Mouse (Mus musculus) embryo, embryonic 11.5 days (tissue): ENCODE data around the gene Olfm4.

Experiments
- DNase-seq: peaks from one replicate; pipeline ENCODE4 v3.0.0-alpha.2; 2012; ENCODE audit warnings: low read depth, low spot score

The Olfm4 gene

DNA sequence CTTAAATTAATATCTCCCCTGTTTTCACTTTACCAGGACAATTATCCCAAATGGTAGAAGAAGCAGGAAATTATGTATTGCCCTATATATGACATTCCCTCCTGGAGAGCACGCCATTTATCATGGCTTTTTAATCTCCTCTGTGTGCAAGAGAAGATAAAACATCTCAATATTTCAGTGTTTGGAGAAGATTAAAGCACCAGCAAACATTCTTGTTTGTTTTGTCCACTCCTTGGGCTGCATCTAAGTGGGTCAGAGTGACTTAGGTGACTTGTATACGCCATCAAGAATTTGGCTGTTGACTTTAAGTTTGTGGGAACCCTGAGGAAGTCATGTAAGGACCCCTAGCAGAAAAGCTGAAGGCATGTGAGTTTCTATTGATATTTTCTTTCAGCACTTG is at the start of gene Olfm4:
Gene Olfm4 (plus strand): TSS at position 301 of the 400 bp plus-strand sequence.
- no peak for DNase-seq

DNA sequence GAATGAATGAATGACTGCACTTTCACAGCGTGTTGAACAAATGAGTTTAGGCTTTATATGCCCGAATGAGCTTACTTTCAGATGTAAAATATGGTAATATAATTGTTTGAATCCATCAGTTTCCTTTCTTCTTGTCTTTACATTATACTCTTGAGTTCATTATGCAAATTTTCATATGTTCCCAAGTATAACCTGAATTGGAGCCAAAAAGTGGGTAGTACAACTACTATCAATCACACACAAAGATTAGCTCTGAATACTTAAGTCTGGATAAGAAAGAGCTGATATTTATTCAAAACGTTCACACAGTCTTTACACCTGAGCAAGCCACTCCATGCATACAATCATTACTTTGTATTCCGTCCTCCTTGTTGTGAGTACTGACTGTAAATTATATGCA is 49.5 kb upstream of the Olfm4 start:
- no peak for DNase-seq

DNA sequence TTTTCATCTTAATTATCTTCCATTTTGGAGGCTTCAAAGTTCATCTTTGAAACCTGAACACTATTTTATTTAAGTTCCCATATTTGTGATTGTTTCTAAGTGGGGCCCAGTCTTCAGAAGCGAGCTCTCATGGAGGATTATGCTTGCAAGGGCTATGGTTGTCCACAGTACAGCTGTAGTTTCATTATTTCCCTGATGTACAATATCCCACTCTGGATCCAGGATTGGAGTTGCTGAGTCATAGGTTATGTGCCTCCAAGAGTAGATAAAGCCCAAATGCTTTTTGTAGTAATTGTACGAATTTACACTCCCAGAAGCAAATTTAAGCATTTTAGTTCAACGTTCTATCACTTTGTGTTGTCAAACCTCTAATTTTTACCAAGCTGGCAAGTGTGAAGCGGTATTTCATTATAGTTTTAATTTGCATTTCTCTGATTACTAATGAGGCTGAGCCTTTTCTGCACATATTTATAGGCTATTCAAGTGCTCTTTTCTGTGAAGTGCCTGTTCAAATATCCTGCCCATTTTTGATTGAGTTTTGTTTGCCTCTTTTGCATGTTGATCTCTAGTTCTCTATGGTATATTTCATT is 46.9 kb upstream of the Olfm4 start:
- DNase-seq: no peak

DNA sequence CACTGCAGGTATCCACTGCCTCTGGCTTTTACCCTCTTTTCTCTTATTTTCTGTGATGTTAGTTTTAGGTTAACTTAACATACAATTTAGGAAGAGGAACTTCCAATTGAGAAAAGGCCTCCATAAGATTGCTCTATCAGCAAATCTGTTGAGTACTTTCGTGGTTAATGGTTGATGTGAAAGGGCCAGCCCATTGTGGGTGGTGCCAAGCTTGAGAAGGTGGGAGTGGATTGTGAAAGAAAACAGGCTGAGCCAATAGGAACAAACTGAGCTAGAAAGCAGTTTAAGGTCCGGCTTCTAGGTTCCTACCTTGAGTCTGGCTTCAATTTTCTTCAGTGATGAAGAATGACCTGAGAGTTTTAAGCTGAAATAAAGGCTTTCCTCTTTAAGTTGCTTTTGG is 38.0 kb upstream of the Olfm4 start:
- DNase-seq: no peak

- no peak for DNase-seq
Measured at GRCm38 (mm10) chr14:79955678-79956077, 28.2 kb upstream of the Olfm4 start.

GRCm38 (mm10) chr14:79957789-79958487 is 25.9 kb upstream of the Olfm4 start:
- no peak for DNase-seq

DNA sequence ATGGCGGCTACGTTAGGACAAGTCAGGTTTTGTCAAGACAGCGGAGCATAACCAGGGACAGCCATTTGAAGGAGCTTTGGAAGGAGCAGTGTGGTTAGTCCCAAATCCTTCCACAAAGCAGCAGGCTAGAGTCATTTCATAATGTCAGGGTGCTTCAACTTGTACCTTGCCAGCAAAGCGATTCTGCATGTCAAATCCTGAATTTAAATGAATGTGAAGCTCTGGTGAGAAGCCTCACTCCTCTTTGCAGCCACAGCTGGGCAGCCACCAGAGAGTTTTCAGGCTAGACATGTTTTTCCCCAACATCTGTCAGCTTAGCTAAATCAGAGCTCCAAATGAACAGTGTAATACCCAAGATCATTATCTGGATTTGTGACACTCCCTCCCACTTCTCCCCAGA is 22.7 kb upstream of the Olfm4 start:
- DNase-seq: no peak

DNA sequence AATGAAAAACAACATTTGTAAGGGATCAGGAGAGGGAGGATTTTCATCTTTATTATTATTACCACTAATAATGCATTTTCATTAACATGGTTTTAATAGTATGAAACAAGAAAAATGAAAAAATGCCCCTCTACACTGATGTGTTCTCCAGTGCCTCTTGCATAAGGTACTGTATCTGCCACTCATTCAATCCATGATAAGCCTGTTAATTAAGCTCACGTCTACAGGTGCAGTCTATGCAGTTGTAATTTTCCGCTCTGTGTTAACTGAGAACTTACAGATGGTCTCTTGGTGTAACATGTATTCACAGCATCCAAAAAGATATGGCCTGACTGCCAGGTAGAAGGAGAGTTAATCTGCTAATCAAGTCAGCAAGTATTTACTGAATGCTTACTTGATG is 22.3 kb upstream of the Olfm4 start:
- DNase-seq: no peak

DNA sequence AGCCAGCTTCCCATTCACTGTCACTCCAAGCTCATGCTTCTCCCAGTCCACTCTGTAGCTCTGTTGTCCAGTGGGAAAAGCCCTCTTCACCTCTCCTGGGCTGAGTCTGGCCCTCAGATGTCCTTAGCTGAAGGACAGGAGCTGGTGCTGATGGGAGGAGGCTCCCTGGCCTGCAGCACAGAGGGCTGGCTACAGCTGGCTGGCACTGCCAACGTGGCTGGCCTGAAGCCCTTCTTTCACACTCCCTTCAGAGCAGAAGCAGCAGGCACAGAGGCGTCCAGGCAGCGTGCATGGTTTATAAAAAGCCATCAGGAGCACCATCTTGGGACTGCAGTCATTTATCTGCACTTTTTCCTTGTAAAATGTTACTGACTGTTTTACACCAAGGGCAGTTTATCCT is 13.7 kb upstream of the Olfm4 start:
- DNase-seq: no peak

GRCm38 (mm10) chr14:79970928-79971738 is 12.7 kb upstream of the Olfm4 start:
- peak; percentile 20 for DNase-seq

GRCm38 (mm10) chr14:79981437-79981836 is 2.4 kb upstream of the Olfm4 start:
- DNase-seq: no peak

GRCm38 (mm10) chr14:79985137-79985670 is 1.3 kb downstream of the Olfm4 start:
- no peak for DNase-seq

- DNase-seq: no peak
Measured at GRCm38 (mm10) chr14:79985696-79986095, 1.8 kb downstream of the Olfm4 start.

DNA sequence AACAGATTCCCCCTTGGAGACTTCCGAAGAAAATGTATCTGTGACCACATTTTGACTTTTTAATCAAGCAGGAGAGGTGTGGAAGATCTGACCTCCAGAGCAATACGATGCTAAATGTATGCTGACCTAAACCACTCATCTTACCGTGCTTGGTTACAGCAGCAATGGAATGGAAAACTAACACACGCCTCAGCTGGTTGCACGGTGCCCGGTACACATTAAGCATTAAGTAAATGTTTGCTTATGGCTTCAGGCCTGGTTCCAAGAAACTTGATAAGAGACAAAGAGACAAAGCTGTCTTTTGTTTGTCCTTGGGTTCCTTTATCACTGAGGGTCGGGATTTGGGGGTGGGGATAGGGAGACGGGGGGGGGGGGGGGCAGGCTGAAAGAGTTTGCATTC is 3.0 kb downstream of the Olfm4 start:
- no peak for DNase-seq

GRCm38 (mm10) chr14:79989785-79990184 is 5.9 kb downstream of the Olfm4 start:
- DNase-seq: no peak

DNA sequence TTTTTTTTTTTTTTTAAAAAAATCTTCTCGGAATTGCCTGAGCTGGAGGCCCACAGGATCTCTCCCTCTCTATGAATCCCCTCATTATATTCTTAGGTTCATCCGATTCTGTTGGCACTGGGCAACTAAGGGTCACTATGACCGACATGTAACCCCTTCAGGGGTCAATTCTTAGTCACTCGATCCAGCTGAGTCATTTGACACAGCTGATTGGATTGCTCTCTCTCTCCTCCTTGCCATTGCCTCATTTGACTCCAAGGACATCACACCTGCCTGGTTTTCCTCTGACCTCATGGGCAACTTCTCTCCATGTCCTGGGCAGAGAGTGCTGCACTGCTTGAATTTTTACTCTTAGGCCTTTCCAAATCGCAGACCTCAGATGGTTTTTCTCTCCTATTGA is 6.7 kb downstream of the Olfm4 start:
- no peak for DNase-seq

DNA sequence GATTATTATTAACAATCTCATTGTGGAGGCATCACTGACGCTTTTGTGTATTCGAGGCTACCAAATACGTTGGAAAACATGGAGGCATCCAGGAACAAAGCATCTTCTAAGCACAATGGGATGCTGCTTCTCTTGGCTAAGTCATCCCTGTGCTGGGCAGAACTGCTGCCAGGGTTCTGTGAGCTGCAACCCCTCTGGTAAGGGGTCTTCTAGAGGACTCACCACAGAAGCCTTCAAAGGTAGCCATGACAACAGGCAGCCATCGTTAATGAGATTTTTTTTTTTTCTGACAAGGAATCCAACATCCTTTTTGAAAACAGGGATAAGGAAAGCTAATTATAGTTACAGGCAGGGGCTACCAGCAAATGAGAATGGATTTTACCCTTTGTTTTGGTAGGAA is 13.7 kb downstream of the Olfm4 start:
- DNase-seq: no peak

DNA sequence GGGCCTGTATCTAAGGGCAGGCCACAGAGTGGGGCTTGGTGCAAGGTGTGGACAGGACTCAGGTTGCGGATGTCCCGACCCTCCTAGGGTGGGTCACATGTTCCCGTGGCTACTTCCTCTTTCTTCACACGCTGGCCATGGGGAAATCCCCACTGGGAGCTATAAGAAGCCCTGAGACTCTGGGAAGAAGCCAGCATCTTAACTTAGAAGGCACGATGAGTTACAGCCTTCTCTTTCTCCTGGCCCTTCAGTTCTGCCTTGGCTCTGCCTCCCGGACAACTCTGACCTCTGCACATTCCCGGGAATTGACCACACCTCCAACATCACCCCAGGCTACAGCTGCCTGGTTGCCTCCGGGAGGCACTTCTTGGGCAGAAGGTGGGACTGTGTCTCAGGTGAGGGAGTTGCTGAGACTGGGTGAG is 16.2 kb downstream of the Olfm4 start:
- no peak for DNase-seq

DNA sequence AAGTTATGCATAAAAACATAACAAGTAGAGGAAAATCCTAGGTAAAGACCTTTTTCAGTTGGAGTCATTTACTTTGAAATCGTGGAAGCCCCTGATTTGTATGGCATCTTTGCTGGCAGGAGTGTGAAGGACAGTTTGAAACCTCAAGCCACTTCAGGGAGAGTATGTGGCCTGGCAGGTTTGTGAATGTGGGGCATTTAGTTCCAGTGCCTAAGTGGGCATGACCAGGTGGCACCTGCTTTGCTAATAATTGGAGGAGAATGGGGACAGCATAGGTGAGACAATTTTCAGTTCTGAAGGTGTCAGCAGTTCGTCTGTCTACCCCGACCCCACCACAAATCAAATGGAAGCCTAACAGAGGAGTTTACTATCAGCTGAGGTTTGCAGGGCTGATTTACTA is 23.8 kb downstream of the Olfm4 start:
- no peak for DNase-seq

DNA sequence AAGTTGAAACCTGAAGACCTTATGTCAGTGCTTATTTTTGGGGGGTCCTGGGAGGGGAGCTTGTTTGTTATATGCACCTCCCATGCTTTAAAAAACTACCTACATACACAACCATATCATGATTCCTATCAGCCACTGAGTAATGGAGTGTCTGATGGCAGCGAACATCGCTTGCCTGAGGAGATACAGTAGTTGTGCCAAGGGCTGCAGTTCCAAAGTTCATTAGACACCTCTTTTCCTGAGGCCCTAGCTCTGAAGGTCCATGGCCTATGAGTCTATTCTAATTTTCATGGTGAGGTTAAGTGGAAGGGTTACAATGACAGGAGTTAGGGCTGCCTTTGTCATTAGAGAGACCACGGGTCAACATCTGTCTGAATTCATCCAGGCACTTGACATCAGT is 26.5 kb downstream of the Olfm4 start:
- no peak for DNase-seq

- no peak for DNase-seq
Measured at GRCm38 (mm10) chr14:80014966-80015365, 31.1 kb downstream of the Olfm4 start.

- DNase-seq: no peak
Measured at GRCm38 (mm10) chr14:80016112-80016511, 32.2 kb downstream of the Olfm4 start.

GRCm38 (mm10) chr14:80026078-80026477 is 42.2 kb downstream of the Olfm4 start:
- DNase-seq: no peak
